Mouse (Mus musculus) forebrain, embryonic 15.5 days (tissue): ENCODE data around the gene Slc8a2. TPM values are rescaled to one million over a fixed set of nuclear protein-coding genes. Genes with fewer than 3 reads are reported as not detected.

Source experiments
- ATAC-seq: fragments of 200-750 bp; cut with Nextera tagmentation; replicated peaks from 2 replicates; pipeline ENCODE4 v1.8.0; 2017; ENCODE audit warnings: mild to moderate bottlenecking, moderate TSS enrichment, moderate library complexity
- H3K27ac ChIP-seq: fragments of 300-500 bp; sonication (generic); replicated peaks from 2 replicates; pipeline ENCODE4 v1.5.1; 2015; ENCODE audit warnings: mild to moderate bottlenecking, inconsistent platforms
- H3K27me3 ChIP-seq: fragments of 300-500 bp; sonication (generic); 2 replicates; pipeline ENCODE4 v1.6.1; 2015; ENCODE audit warnings: inconsistent platforms
- H3K36me3 ChIP-seq: fragments of 300-500 bp; sonication (generic); 2 replicates; pipeline ENCODE4 v1.6.1; 2015; ENCODE audit warnings: mild to moderate bottlenecking, inconsistent platforms
- H3K4me1 ChIP-seq: fragments of 300-500 bp; sonication (generic); 2 replicates; pipeline ENCODE4 v1.6.1; 2015; ENCODE audit warnings: inconsistent platforms
- H3K4me2 ChIP-seq: fragments of 300-500 bp; sonication (generic); replicated peaks from 2 replicates; pipeline ENCODE4 v1.6.1; 2015; ENCODE audit warnings: mild to moderate bottlenecking, inconsistent platforms
- H3K4me3 ChIP-seq: fragments of 300-500 bp; sonication (generic); 2 replicates; pipeline ENCODE4 v1.5.1; 2015; ENCODE audit warnings: mild to moderate bottlenecking, inconsistent platforms
- H3K9ac ChIP-seq: fragments of 300-500 bp; sonication (generic); replicated peaks from 2 replicates; pipeline ENCODE4 v1.6.1; 2015; ENCODE audit warnings: mild to moderate bottlenecking, inconsistent platforms
- H3K9me3 ChIP-seq: fragments of 300-500 bp; sonication (generic); 2 replicates; pipeline ENCODE4 v1.6.1; 2016; ENCODE audit warnings: inconsistent platforms
- WGBS: fragments of 180-500 bp; shearing (Covaris S2); methylation state at CpG from one replicate; pipeline ENCODE4 v1.1.7; 2015; ENCODE audit warnings: mixed read lengths; 5-methylcytosine and 5-hydroxymethylcytosine counted together
- polyA plus RNA-seq: library from polyadenylated mRNA; unstranded; fragments of >200 nt; fragmentation: Nextera tagmentation; extraction: Ambion mirVana; gene quantifications from 2 replicates; pipeline ENCODE4 v1.2.1, GENCODE M21; 2015

Gene Slc8a2
- polyA plus RNA-seq, 1 experiment from 2014 or later = 1.1 TPM

DNA sequence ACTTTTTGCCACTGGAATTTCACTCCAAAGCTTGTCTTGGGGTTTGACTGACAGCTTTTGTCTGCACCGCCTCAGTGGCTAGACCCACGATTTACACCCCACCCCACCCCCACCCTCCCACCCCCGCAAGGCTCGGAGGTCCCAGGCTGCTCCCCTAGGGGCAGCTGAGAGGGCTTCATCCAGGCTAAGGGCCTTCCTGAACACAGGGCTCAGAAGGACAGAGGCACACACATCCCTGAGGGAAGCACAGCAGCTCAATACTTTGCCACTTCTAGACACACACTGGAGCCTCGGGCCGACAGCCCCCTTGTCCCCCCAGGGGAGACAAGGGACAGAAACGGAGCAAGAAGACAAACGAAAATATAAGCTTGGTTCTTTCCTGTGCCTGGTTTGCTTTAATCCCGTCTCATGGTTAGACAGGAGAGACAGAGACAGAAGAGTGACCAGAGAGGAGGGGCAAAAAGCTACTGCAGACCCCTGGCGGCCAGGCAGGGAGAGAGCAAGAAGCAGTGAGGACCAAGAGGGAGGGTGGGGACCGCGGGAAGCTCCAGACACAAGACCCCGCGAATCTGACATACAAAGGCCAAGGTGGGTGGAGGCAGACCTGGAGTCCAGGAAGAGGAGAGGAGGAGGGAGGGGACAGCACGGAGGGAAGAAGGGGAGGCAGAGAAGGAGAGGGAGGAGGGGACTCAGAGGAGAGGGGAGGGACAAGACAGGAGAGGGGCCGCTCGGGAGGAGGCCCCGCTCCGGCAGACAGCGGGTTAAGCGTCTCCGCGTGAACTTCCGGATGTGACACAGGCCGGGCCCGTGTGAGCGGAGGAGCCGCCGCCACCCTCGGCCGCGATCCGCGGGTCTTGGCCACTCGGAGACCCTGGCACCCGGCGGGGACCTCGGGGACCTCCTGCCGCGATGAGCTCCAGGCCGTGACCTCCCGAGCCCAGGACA, 45.2 kb downstream of the Slc8a2 start, which contains the start of gene Meis3:
Gene Meis3 (plus strand): TSS at position 494 of the 945 bp plus-strand sequence.
- H3K4me3 ChIP-seq = peak within 1 kb of the TSS; percentile 87
- H3K4me1 ChIP-seq = peaks cover 41% of the 10 kb centered on the region
- no peaks in the 10 kb centered on the region for H3K27me3 ChIP-seq
- H3K4me2 ChIP-seq = peak within 1 kb of the TSS; percentile 69
- H3K9me3 ChIP-seq = no peaks in the 10 kb centered on the region
- peaks cover 18% of the 10 kb centered on the region for H3K36me3 ChIP-seq
- peak within 1 kb of the TSS; percentile 90 for H3K9ac ChIP-seq
- peak within 1 kb of the TSS; percentile 80 for H3K27ac ChIP-seq
- ATAC-seq = peak; percentile 94
- WGBS = under 1% methylated on average over 36 of the region's 42 CpGs

DNA sequence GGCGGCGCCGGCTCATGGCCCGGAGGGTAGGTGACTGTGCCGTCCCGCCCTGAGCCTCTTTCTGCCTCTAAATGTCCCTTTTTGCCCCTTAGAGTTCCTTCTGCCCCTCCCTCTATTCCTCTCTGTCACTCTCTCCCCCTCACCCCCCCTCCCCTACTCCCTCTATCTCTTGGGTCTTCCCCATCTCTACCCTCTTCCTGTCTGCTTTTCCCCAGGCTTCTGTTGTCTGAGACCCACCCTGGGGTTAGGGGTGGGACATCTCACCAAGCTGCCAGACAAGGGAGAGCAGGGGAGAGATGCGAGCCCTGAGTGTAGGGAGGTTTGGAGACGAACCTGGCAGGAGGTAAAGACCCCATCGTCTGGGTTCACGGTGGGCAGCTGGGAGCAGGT, 45.9 kb downstream of the Slc8a2 start:
- Histone ChIP-seq H3K4me1 (peaks cover 41% of the 10 kb centered on the region), H3K27ac (peak overlapping the region; percentile 80)

DNA sequence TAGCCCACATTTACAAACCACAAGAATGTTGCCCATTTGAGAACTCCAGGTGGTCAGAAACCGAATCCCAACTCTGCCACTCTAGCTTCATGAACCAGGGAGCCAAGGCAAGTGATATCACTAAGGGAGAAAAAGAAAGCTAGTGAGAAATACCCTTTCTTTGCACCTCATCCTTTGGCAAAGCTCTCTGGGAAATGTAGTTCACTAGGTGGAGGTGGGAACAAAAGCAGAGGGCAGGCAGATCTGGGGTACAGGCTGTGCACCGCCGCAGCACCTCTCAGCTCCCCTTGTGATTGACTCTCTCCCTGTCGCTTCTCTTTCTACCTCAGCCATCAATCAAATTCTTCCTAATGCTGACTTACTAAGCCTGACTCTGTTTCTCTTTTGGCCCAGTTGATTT, 48.5 kb downstream of the Slc8a2 start:
- no peaks in the 10 kb centered on the region for H3K9me3 ChIP-seq
- no peaks in the 10 kb centered on the region for H3K27me3 ChIP-seq
- H3K36me3 ChIP-seq = peaks cover 30% of the 10 kb centered on the region
- no peak overlapping the region for H3K27ac ChIP-seq
- H3K4me3 ChIP-seq = no peak overlapping the region
- peaks cover 31% of the 10 kb centered on the region for H3K4me1 ChIP-seq
- H3K4me2 ChIP-seq = no peak overlapping the region
- H3K9ac ChIP-seq = no peak overlapping the region
- ATAC-seq = no peak
- 80% methylated on average over 4 of the region's 4 CpGs for WGBS

More for the DNA sequence above, 45.9 kb downstream of the Slc8a2 start:
- Histone ChIP-seq H3K9me3 (no peaks in the 10 kb centered on the region), H3K9ac (peak overlapping the region; percentile 90), H3K36me3 (peaks cover 22% of the 10 kb centered on the region), H3K27me3 (no peaks in the 10 kb centered on the region), H3K4me3 (peak overlapping the region; percentile 87), H3K4me2 (peak overlapping the region; percentile 69)
- ATAC-seq = peak; percentile 59
- WGBS = under 1% methylated on average over 10 of the region's 10 CpGs

GRCm38 (mm10) chr7:16183663-16184062, 54.0 kb downstream of the Slc8a2 start:
- H3K4me3 ChIP-seq = no peak overlapping the region
- no peak overlapping the region for H3K9ac ChIP-seq
- H3K36me3 ChIP-seq = peaks cover 53% of the 10 kb centered on the region
- no peaks in the 10 kb centered on the region for H3K9me3 ChIP-seq
- no peak overlapping the region for H3K27ac ChIP-seq
- no peak overlapping the region for H3K4me2 ChIP-seq
- no peaks in the 10 kb centered on the region for H3K27me3 ChIP-seq
- no peaks in the 10 kb centered on the region for H3K4me1 ChIP-seq
- ATAC-seq = no peak
- WGBS = 30% methylated on average over 8 of the region's 8 CpGs

DNA sequence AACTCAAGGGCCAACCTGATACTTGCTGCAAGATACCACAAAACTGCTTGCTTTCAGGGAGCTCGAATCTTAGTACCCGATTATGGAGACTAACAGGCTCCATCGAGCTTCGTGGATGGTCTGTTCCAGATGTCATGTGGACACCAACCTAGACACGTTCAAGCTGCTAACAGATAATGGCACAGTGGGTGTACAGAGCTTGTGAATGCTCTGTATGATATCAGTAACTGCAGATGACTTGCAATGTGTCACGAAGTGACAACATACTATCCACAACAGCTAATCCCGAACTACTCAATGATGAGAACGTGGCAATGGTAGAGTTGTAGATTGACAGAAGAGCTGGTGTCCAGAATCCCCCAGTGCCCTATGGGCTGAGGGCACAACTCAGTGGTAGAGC, 57.9 kb downstream of the Slc8a2 start:
- Histone ChIP-seq H3K27me3 (no peaks in the 10 kb centered on the region), H3K4me1 (no peaks in the 10 kb centered on the region), H3K9me3 (no peaks in the 10 kb centered on the region), H3K36me3 (peaks cover 29% of the 10 kb centered on the region), H3K4me2 (no peak overlapping the region), H3K4me3 (no peak overlapping the region), H3K27ac (no peak overlapping the region), H3K9ac (no peak overlapping the region)
- WGBS = 84% methylated on average over 8 of the region's 8 CpGs
- ATAC-seq = no peak

DNA sequence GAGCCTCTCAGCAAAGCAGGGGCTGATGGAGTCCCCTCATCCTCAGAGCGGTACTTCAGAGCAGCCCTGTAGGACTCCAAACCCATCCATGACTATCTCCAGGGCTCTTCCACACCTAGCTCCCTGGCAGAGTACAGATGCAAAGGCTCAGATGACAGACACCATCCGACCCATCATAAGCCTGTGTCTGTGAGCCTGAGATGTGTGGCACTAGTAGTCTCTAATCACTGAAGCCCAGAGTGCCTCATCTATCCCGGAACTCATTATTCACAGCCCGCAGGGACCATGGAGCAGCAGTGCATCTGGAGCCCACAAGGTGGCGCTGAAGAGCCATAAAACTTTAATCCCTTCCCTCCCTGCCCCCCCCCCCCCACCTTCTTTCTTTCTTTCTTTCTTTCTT, 62.7 kb downstream of the Slc8a2 start:
- no peak overlapping the region for H3K9ac ChIP-seq
- no peak overlapping the region for H3K4me2 ChIP-seq
- H3K4me3 ChIP-seq = no peak overlapping the region
- no peaks in the 10 kb centered on the region for H3K9me3 ChIP-seq
- ATAC-seq = peak; percentile 66; the same call in 1 of the 2 replicates
- H3K27ac ChIP-seq = no peak overlapping the region
- no peaks in the 10 kb centered on the region for H3K27me3 ChIP-seq
- no peaks in the 10 kb centered on the region for H3K4me1 ChIP-seq
- peaks cover 3% of the 10 kb centered on the region for H3K36me3 ChIP-seq
- 18% methylated on average over 5 of the region's 5 CpGs for WGBS

- Histone ChIP-seq H3K27ac (no peak overlapping the region), H3K4me2 (no peak overlapping the region), H3K36me3 (peaks cover 17% of the 10 kb centered on the region), H3K9ac (no peak overlapping the region), H3K4me3 (no peak overlapping the region), H3K27me3 (no peaks in the 10 kb centered on the region), H3K4me1 (no peaks in the 10 kb centered on the region), H3K9me3 (no peaks in the 10 kb centered on the region)
- WGBS = 57% methylated on average over 3 of the region's 3 CpGs
- no peak for ATAC-seq
These were observed 64.1 kb downstream of the Slc8a2 start for GRCm38 (mm10) chr7:16193702-16194101.

DNA sequence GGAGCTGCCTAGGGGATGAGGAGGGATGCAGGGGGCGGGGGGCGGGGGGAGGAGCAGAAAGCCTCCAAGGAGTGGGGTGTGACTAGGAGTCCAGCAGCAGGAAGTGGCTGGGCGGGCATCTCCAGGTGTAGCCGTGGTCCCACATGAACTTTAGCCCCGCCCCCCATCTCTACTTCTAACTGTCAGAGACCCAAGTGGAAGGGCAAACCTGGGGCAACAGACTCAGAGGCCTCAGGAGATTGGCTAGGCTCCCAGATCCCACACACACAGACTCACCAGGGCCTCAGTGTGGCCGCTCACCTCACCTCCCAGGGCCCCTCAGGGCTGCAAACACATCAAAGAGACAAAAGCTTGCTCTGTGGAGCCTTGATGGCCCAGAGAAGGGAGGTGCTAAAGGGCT, 67.0 kb downstream of the Slc8a2 start:
- Histone ChIP-seq H3K9me3 (no peaks in the 10 kb centered on the region), H3K36me3 (peaks cover 31% of the 10 kb centered on the region), H3K4me3 (no peak overlapping the region), H3K4me1 (no peaks in the 10 kb centered on the region), H3K27ac (no peak overlapping the region), H3K4me2 (no peak overlapping the region), H3K9ac (no peak overlapping the region), H3K27me3 (no peaks in the 10 kb centered on the region)
- WGBS = 74% methylated on average over 6 of the region's 6 CpGs
- ATAC-seq = no peak

DNA sequence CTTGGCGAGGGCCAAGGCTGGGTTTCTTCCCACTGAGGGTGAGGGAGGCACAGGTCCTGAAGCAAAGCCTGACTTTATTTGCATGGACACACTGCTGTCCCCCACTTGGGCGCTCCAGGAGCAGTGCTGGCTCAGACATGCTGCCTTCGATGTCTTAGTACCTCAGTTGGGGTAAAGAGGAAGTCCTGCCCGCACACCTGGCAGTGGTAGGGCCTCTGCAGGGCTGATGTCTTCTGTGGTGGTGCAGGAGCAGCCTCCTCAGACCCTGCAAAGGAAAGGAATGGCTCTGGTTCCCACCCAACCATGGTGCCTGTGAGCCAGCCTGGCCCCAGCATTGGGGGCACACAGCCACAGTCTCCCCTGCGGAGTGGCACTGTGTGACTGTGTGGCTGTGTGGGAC, 67.5 kb downstream of the Slc8a2 start:
- Histone ChIP-seq H3K4me3 (no peak overlapping the region), H3K27ac (no peak overlapping the region), H3K36me3 (peaks cover 34% of the 10 kb centered on the region), H3K9me3 (no peaks in the 10 kb centered on the region), H3K27me3 (no peaks in the 10 kb centered on the region), H3K4me1 (no peaks in the 10 kb centered on the region), H3K4me2 (no peak overlapping the region), H3K9ac (no peak overlapping the region)
- WGBS = 76% methylated on average over 5 of the region's 5 CpGs
- no peak for ATAC-seq

DNA sequence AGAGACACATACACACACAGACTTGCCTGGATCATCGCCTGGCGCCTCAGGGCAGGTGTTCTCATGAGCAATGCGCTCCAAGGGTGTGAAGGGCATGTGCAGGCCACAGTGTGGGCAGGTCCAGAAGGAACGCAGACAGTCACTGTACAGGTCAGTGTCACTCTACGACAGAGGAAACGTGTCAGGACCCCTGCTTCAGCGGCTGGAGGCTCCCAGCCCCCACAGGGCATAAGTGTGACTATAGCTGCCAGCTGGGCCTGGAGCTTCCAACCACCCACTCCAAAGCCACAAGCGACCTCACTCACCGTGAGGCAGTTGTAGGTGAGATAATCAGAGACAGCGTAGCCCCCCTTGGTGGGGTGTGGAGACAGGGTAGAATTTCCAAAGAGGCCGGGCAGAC, 68.9 kb downstream of the Slc8a2 start:
- no peaks in the 10 kb centered on the region for H3K27me3 ChIP-seq
- H3K9me3 ChIP-seq = no peaks in the 10 kb centered on the region
- WGBS = 92% methylated on average over 11 of the region's 11 CpGs
- peaks cover 43% of the 10 kb centered on the region for H3K36me3 ChIP-seq
- no peaks in the 10 kb centered on the region for H3K4me1 ChIP-seq
- H3K4me2 ChIP-seq = no peak overlapping the region
- H3K4me3 ChIP-seq = no peak overlapping the region
- H3K9ac ChIP-seq = no peak overlapping the region
- no peak for ATAC-seq
- H3K27ac ChIP-seq = no peak overlapping the region

DNA sequence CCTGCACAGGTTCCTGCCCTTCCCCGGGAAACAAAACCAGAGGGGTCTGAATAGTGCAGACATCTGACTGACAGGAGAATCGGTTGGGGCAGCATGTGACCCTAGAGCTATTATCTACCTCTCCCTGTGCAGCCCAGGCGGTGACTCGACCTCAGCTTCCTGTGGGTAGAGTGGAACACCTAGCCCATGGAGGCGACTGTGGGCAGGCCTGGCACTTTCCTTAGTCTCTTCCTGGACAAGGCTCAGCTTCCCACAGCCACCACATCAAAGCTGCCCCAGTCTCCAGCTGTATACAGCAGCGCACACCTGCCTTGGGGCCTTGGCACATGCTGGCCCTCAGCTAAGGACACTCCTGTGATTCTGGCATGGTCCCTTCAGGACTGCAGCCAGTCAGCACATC, 71.5 kb downstream of the Slc8a2 start:
- no peaks in the 10 kb centered on the region for H3K27me3 ChIP-seq
- H3K4me2 ChIP-seq = no peak overlapping the region
- ATAC-seq = no peak
- H3K27ac ChIP-seq = no peak overlapping the region
- no peaks in the 10 kb centered on the region for H3K9me3 ChIP-seq
- no peak overlapping the region for H3K4me3 ChIP-seq
- no peaks in the 10 kb centered on the region for H3K4me1 ChIP-seq
- peaks cover 60% of the 10 kb centered on the region for H3K36me3 ChIP-seq
- WGBS = 90% methylated on average over 6 of the region's 6 CpGs
- no peak overlapping the region for H3K9ac ChIP-seq

DNA sequence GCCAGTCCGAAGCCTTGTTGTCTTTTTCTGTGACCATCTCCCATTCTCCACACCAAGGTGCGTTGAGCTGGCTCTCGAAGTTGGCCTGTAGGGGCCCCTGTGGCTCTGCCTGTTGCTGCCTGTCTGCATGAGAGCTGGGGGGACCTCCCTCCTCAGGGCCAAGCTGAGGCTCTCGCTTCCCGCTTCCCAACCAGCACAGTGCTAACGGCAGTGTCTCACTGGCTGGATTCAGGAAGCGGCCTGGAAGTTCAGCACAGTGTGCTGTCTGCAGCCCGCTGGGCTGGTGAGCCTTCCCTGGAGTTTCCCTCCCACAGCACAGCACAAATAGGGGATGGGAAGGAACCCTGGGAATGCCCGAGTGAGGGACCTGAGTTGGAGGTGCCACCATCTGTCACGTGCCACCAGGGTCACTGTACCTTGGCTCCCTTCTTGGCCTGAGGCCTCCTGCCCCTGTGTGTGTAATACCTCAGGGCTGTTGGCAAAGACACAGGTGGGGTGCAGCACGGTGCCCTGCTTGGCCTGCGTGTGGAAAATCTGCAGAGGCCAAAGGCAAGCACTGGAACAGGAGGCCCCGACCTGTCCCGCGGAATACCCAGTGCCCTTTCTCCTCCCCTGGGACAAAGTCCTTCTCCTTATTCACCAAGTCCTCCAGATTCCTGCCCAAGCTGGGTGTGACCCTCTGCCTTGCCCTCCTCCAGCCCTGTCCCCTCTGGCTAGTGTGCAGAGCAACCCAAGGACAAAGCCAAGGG, 73.3 kb downstream of the Slc8a2 start:
- ATAC-seq = no peak
- no peaks in the 10 kb centered on the region for H3K4me1 ChIP-seq
- H3K9me3 ChIP-seq = no peaks in the 10 kb centered on the region
- no peak overlapping the region for H3K4me3 ChIP-seq
- H3K4me2 ChIP-seq = no peak overlapping the region
- H3K27me3 ChIP-seq = no peaks in the 10 kb centered on the region
- peaks cover 54% of the 10 kb centered on the region for H3K36me3 ChIP-seq
- H3K27ac ChIP-seq = no peak overlapping the region
- whole genome bisulfite sequencing = 84% methylated on average over 15 of the region's 15 CpGs
- no peak overlapping the region for H3K9ac ChIP-seq
